Mouse (Mus musculus) CH12.LX (cell line): ENCODE measurements at regions not wholly inside any gene's neighbourhood (a gene's known extent, or its start where the extent isn't known, plus 50 kb on each side); places are given as distances from the start of the nearest gene placed in this dataset.

Source experiments
- BHLHE40 ChIP-seq: IDR thresholded peaks from 2 replicates; pipeline ENCODE4 v1.6.1; 2011; ENCODE audit warnings: mild to moderate bottlenecking, low read depth, low read length, improper control_type of control experiment
- CTCF ChIP-seq, 2 experiments: IDR thresholded peaks in 1 of 2; conservative IDR thresholded peaks in 1 of 2; 2 replicates each; pipeline ENCODE4 v1.5.1; 2011 to 2012; ENCODE audit warnings: low read depth in 2 of 2, low read length in 2 of 2, improper control_type of control experiment in 1 of 2, inconsistent platforms in 1 of 2, mild to moderate bottlenecking in 1 of 2, moderate library complexity in 1 of 2
- EP300 ChIP-seq: IDR thresholded peaks from 2 replicates; pipeline ENCODE4 v1.6.1; 2011; ENCODE audit warnings: low read length, improper control_type of control experiment
- ZC3H11A ChIP-seq: IDR thresholded peaks from 2 replicates; pipeline ENCODE4 v1.6.1; 2012; ENCODE audit warnings: low read depth, mild to moderate bottlenecking, inconsistent platforms, low read length, improper control_type of control experiment
- ZMIZ1 ChIP-seq: IDR thresholded peaks from 2 replicates; pipeline ENCODE4 v1.6.1; 2012; ENCODE audit warnings: low read depth, mild to moderate bottlenecking, inconsistent platforms, low read length, improper control_type of control experiment

DNA sequence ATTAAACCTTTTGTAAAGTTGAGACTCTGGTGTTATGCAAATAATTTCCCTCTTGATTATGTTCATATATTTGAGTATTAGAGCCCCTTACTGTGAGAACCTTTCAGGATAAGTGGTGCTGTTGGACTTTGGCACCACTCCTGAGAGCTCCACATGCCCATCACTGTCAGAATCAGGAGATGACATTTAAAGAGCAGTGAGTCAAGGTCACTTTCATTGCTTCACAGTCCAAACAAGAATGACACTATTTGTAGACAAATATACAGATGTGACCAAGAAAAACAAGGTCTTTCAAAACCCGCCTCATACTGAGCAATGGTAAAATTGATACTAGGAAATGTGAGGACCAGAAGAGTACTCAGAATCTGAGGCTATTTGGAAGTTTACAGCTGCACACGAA lies 80.8 kb upstream of the Gria3 start:
- TF ChIP-seq ZMIZ1 (no peak), CTCF (conservative IDR thresholded peaks at IDR 0.05 in 1 of 2, IDR thresholded peaks at IDR 0.05 in 1 of 2; ENCODE audit: low read depth in 2 of 2, low read length in 2 of 2) (no peak), BHLHE40 (no peak), ZC3H11A (no peak), EP300 (no peak)
